Mouse (Mus musculus) stomach, postnatal 0 days (tissue): ENCODE results near the gene Mien1.

Experiments used
- CTCF ChIP-seq: IDR thresholded peaks from 2 replicates; pipeline ENCODE4 v1.5.1; 2016; ENCODE audit warnings: antibody characterized with exemption, low read depth, mild to moderate bottlenecking, moderate library complexity
- EP300 ChIP-seq: optimal IDR thresholded peaks from 2 replicates; pipeline ENCODE3; 2016; ENCODE audit warnings: antibody characterized with exemption

GRCm38 (mm10) chr11:98455484-98455883, 16.7 kb upstream of the Mien1 start:
- peak; percentile 52 for TF ChIP-seq CTCF
- TF ChIP-seq EP300, result no peak
